ENCODE assay signal across 1 mouse cellular context in genomic region chr3:89395419-89395805, GRCm38 (mm10).
TF ChIP-seq lines count a peak whose summit lies in the region.

No protein-coding gene starts in this region.

TF ChIP-seq in MEL, 35 proteins besides CTCF, POLR2A, EP300 and RAD21:
- TF ChIP-seq MEF2A (IDR thresholded peaks at IDR 0.05; ENCODE audit: extremely low read depth, insufficient replicate concordance, low read depth, low read length, poor library complexity, severe bottlenecking): no peak
- no peak for TF ChIP-seq NELFE (IDR thresholded peaks at IDR 0.05; ENCODE audit: low read depth, low read length)
- TF ChIP-seq RCOR1 (IDR thresholded peaks at IDR 0.05; ENCODE audit: low read depth, low read length): no peak
- TF ChIP-seq GATA1 (IDR thresholded peaks at IDR 0.05; ENCODE audit: low read depth, low read length): no peak
- peak; percentile 73; the same call in 1 of the 2 replicates for TF ChIP-seq CHD1 (IDR thresholded peaks at IDR 0.05; ENCODE audit: low read depth, low read length)
- no peak for TF ChIP-seq ELF1 (IDR thresholded peaks at IDR 0.05; ENCODE audit: low read depth, low read length)
- no peak for TF ChIP-seq POLR2AphosphoS5 (IDR thresholded peaks at IDR 0.05; ENCODE audit: borderline replicate concordance, low read depth, low read length)
- no peak for TF ChIP-seq UBTF (IDR thresholded peaks at IDR 0.05; ENCODE audit: borderline replicate concordance, insufficient read depth, low read depth, low read length)
- no peak for TF ChIP-seq MAX (IDR thresholded peaks at IDR 0.05; ENCODE audit: low read length)
- no peak for TF ChIP-seq E2F4 (IDR thresholded peaks at IDR 0.05; ENCODE audit: borderline replicate concordance, low read depth, low read length)
- TF ChIP-seq MYC (IDR thresholded peaks at IDR 0.05; ENCODE audit: low read depth, low read length): no peak
- TF ChIP-seq TAL1 (IDR thresholded peaks at IDR 0.05; ENCODE audit: low read length): no peak
- TF ChIP-seq MYB (IDR thresholded peaks at IDR 0.05; ENCODE audit: low read depth, low read length): no peak; the same call in 1 of the 2 replicates
- TF ChIP-seq ZMIZ1 (IDR thresholded peaks at IDR 0.05; ENCODE audit: low read depth, low read length): no peak
- TF ChIP-seq TCF12 (IDR thresholded peaks at IDR 0.05; ENCODE audit: low read depth, low read length): 0 out of 2 replicates have a peak, but pooled peaks have one; percentile 7
- no peak for TF ChIP-seq KAT2A (conservative IDR thresholded peaks at IDR 0.05; ENCODE audit: low read depth, low read length)
- TF ChIP-seq HCFC1 (IDR thresholded peaks at IDR 0.05; ENCODE audit: low read depth, low read length): no peak; the same call in 1 of the 2 replicates
- no peak for TF ChIP-seq MAZ (IDR thresholded peaks at IDR 0.05; ENCODE audit: low read depth, low read length)
- no peak for TF ChIP-seq USF1 (IDR thresholded peaks at IDR 0.05; ENCODE audit: low read depth, low read length)
- peak; percentile 8; the same call in 1 of the 2 replicates for TF ChIP-seq BHLHE40 (IDR thresholded peaks at IDR 0.05; ENCODE audit: borderline replicate concordance, low read depth, low read length)
- TF ChIP-seq NRF1 (IDR thresholded peaks at IDR 0.05; ENCODE audit: insufficient read depth, low read depth, low read length, poor library complexity, severe bottlenecking): no peak
TF ChIP-seq in MEL: peak in this region for 3.
